Mouse (Mus musculus): ENCODE results near the gene Rnaseh2c.

Rnaseh2c gene

GRCm38 (mm10) chr19:5601752-5602541 is at the start of gene Rnaseh2c:
Rnaseh2c (plus strand) TSS chr19:5601873.
- peak; percentile 87 to 88 for DNase-seq

- no peak for DNase-seq
Measured at GRCm38 (mm10) chr19:5553802-5554201, 47.9 kb upstream of the Rnaseh2c start.

- no peak for DNase-seq
Measured at GRCm38 (mm10) chr19:5554212-5554611, 47.5 kb upstream of the Rnaseh2c start.

DNA sequence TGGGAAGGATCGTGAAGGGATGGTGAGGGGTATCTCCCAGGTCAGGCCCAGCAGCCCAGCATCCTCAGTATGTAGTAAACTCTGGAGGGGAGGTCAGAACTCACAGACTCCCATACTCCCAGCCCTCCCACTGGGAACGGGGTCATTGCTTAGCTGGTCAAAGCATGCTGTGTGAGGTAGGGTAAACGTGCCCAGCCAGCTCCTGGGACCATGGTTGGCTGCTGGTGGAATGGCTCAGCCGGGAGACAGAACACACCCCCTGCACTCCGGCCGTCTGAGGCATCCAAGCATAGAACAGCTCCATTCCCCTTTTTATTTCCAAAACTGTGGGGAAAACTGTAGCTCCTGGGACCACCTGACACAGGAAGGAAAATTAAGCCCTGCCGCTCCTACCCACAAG is 43.5 kb upstream of the Rnaseh2c start:
- DNase-seq, result no peak

DNA sequence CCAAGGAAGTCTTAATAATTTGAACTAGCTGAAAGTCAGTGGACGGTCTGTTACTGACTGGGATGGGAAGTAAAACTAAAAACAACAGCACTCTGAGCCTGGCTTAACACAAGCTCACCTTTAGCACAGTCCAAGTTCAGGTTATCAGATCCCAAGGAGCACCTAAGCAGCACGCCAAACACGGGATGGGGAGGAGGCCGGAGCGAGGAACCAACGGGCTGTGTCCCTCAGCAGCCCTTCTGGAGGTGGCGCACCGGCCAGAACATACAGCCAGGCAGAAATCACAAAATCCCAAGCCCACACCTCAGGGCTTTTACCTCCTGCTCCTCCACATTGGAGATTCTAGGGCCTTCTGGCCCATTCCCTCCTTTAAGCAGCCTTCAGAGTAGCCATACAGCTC is 42.9 kb upstream of the Rnaseh2c start:
- no peak for DNase-seq

DNA sequence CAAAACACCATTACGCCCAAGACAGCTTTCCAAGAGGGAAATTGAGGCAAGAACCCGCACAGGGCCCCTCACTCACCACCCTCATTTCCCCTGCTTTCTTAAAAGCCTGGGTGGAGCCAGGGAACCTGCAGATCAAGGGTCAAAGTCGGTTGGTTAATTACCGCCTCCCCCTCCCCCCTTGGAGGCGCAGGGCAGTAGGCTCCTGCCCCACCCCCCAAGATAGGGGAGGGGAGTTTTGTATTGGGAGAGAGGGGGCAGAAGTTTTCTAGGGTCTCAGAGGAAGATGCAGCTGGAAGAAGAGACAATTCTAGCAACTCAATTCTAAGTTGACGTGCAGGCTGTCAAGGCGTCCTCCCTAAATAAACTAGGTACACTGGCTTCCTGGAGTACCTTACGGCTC is 42.4 kb upstream of the Rnaseh2c start:
- no peak for DNase-seq

- peak; percentile 25 for DNase-seq
Measured at GRCm38 (mm10) chr19:5559631-5560456, 41.8 kb upstream of the Rnaseh2c start.

DNA sequence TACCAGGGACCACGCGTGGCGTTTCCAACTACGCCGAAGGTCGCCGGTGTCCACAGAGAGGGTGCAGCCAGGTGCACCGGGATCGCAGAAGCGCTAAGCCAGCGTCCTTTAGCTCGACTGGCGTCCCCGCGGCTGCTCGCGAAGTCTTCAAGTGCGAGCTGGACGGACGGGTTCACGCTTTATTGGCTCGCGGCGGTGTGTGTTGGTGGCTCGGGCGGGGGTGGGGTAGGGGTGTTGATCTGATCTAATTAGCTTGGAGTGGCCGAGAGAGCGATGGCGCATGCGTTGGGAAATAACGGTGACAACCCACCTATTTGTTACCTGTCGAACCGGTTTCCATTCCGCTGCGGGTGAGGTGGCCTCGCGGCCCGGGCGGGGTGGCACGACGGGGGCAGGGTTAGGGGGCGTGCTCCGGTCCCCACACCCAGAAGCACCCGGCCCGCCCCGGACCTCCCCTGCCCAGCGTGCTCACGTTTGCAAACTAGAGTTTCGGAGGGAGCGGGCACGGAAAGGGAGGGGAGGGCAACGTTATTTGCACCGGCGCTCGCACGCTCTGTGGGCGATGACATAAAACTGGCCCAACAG is 41.1 kb upstream of the Rnaseh2c start, which contains the start of gene Ovol1:
Gene Ovol1, minus strand, starts transcription at position 190 of the 585 bp plus-strand sequence.
- DNase-seq, result peak; percentile 16 to 31

DNA sequence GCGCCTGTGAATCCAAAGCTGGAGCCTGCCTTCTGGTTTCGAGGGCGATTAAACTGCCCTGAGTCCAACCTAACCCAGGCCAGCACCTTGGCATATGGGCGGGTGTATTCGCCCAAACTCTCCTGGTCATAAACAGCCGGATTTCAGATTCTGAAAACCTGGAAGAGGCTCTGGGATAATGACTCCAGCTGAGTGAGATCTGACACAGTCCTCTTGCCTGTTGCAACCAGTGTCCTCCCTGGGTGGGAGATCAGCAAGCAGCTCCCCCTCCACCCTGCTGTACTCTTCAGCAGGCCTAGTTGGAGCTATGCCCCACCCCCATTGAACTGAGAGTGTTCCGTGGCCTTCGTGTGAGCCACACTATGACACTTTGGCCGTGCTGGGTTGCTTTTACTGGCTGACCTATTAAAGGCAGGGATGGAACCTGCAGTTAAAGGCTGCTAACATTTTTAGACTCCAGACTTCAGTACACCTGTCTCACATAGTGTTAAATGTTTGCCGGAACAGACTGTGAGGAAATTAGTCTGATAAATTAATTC is 40.4 kb upstream of the Rnaseh2c start:
- no peak for DNase-seq

- DNase-seq, result no peak
Measured at GRCm38 (mm10) chr19:5561886-5562285, 39.8 kb upstream of the Rnaseh2c start.

DNA sequence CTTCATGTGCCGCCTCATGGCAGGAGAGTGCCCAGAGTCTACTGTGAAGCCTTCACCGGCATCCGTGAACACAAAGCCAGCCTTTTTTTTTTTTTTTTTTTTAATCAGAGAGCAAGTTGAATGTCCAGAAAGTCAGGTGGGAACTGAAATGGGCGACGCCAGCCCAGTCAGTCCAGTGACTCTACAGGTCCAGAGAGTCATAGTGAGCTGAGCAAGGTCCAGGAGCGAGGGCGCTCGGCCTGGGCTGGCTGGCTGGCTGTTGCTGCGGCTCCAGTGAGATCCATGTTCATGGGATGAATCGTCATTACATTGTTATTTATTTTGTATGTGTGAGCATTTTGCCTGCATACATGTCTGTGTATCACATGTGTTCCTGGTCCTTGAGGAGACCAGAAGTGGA is 38.9 kb upstream of the Rnaseh2c start:
- DNase-seq, result no peak

- DNase-seq, result peak; percentile 23
Measured at GRCm38 (mm10) chr19:5566316-5566715, 35.4 kb upstream of the Rnaseh2c start.

DNA sequence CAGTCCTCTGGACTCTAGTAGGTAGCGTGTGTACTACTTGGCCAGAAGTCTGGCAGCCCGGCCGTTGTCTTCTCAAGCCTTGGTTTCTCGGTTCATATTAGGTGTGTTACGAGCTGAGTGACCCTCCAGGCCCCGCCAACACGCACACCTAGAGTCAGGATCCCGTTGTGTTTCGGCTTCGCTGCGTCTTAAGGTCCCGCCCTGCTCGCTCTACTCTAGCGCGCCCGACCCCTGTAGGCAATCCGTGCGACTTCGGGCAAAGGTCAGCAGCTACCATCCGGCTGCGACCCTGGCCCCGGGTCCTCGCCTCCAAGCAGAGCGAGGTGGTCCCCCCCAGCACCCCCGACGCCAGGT is 34.5 kb upstream of the Rnaseh2c start:
- DNase-seq, result no peak

GRCm38 (mm10) chr19:5567534-5568469 is 33.9 kb upstream of the Rnaseh2c start, which contains the start of gene Ap5b1:
Ap5b1 (plus strand) TSS chr19:5568025.
- DNase-seq, result peak; percentile 95 to 96

- DNase-seq, result peak; percentile 91 to 95
Measured at GRCm38 (mm10) chr19:5568470-5569140, 33.1 kb upstream of the Rnaseh2c start.

- DNase-seq, result no peak
Measured at GRCm38 (mm10) chr19:5569521-5569920, 32.2 kb upstream of the Rnaseh2c start.

- DNase-seq, result no peak
Measured at GRCm38 (mm10) chr19:5570353-5571246, 31.1 kb upstream of the Rnaseh2c start.

- DNase-seq, result no peak
Measured at GRCm38 (mm10) chr19:5571831-5572230, 29.8 kb upstream of the Rnaseh2c start.

DNA sequence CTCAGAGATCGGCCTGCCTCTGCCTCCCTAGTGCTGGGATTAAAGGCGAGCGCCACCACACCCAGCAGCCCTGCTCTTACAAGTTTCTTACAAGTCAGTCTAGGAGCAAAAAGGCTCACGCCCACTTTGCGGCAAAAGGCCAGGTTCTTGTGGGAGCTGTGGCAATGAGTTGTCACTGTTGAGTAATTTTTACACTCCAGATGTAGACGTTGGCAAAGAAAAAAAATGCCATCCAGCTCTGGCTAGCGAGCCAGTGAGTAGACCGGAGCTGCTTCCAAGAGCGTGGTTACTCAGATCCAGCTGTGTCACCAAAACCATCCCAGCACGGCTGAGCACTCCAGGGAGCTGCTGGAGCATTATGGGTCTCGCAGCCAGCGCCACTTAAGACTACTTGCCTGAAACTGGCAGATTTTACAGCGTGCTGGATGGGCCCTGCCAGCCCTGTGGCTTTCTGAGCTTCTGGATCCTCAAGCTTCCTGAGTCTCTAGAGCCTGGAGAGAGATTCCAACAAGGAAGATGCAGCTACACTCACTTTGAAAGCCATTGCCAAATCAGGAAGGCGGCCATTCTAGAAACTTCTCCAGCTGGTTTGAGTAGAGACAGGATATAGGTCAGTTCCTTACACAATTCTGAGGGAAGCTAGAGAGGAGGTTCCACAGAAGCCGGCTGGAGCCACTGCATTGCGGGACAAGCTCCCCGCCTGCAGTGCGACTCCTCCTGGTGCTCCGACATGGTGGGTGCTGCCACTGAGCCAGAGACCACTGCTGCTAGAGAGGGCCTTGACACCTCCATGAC is 29.1 kb upstream of the Rnaseh2c start:
- DNase-seq, result no peak

Data from cerebellum, postnatal 10 days (tissue).